Mouse (Mus musculus) ES-E14 (cell line): ENCODE measurements around the gene Adar.

ENCODE experiments used
- CHD2 ChIP-seq: IDR thresholded peaks from 2 replicates; pipeline ENCODE4 v1.6.1; 2014; ENCODE audit warnings: mild to moderate bottlenecking, low read depth, low read length, inconsistent platforms
- HCFC1 ChIP-seq: IDR thresholded peaks from 2 replicates; pipeline ENCODE4 v1.6.1; 2012; ENCODE audit warnings: low read length, inconsistent platforms, borderline replicate concordance; ENCODE audit not compliant: insufficient read depth
- MAFK ChIP-seq: IDR thresholded peaks from 2 replicates; pipeline ENCODE4 v1.6.1; 2014; ENCODE audit warnings: mild to moderate bottlenecking, low read depth, low read length, inconsistent platforms; ENCODE audit not compliant: insufficient read depth
- ZC3H11A ChIP-seq: IDR thresholded peaks from 2 replicates; pipeline ENCODE4 v1.6.1; 2012; ENCODE audit warnings: low read depth, mild to moderate bottlenecking, inconsistent platforms, low read length, borderline replicate concordance
- ZNF384 ChIP-seq: IDR thresholded peaks from 2 replicates; pipeline ENCODE4 v1.6.1; 2012; ENCODE audit warnings: low read depth, low read length, inconsistent platforms

- TF ChIP-seq HCFC1 (no peak), ZC3H11A (no peak), ZNF384 (no peak), CHD2 (no peak), MAFK (no peak)
Measured at GRCm38 (mm10) chr3:89786275-89786674, 71.5 kb downstream of the Adar start.
